Mouse (Mus musculus): ENCODE measurements at regions not wholly inside any gene's neighbourhood (a gene's known extent, or its start where the extent isn't known, plus 50 kb on each side); places are given as distances from the start of the nearest gene placed in this dataset.

DNA sequence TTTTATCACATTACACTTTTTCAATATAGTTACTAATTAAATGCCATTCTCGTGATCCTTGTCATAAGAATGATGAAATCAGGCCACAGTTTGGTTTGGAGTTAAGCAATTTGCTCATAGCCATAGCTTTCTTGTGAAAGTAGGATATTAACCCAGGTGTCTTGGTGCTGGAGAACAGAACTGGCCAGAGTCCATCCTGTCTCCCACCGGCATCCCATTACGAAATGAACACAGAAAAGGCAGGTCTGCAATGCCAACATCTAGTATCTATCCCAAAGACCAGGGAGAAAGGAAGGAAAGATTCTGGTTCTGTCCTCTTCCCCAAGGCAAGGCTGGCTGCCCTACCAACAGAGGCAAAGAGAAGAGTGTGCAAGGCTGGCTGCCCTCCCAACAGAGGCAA, 61.6 kb upstream of the Avpr1a start:
- no peak for TF ChIP-seq POLR2A (IDR thresholded peaks at IDR 0.05; ENCODE audit: borderline replicate concordance, extremely low read depth, low read depth, low read length)
- TF ChIP-seq CTCF (IDR thresholded peaks at IDR 0.05; ENCODE audit: insufficient read depth, low read length) = no peak
- no peak for DNase-seq
- whole genome bisulfite sequencing = 75% methylated on average over 3 of the region's 3 CpGs
- H3K4me3 ChIP-seq (replicated peaks; ENCODE audit: extremely low read depth, low read depth, low read length) = no peak overlapping the region
- H3K4me1 ChIP-seq (ENCODE audit: control insufficient read depth, insufficient read depth, low read length) = no peaks in the 10 kb centered on the region

DNA sequence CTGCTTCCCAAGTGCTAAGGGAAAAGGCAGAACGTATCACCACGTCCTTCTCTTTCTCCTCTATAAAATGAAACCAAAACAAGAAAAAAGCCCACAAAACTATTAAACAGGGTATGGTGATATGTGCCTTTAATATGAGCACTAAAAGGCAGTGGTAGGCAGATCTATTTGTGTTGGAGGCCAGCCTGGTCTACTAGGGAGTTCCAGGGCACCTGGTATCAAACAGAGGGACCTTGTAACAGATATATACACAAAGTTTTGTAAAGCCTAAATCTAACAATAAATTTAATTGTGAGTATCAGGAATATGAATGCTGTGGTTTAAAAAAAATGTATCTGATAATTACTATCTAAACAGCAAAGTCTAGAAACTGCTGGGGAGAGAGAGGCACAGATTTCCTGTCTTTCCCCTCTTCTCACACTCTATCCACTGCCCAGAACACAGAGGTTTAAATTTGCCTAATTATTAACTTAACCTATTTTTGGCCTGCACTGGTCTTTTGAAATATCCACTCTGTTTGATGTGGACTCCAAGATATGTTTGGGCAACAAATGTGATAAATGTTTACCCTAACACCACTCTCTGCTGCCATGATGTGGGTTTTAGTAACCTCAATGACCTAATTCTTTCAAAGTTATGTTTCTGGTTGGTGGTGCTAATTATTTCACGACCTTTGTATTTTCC, 68.5 kb upstream of the Avpr1a start:
- WGBS = 59% methylated on average over 3 of the region's 3 CpGs

DNA sequence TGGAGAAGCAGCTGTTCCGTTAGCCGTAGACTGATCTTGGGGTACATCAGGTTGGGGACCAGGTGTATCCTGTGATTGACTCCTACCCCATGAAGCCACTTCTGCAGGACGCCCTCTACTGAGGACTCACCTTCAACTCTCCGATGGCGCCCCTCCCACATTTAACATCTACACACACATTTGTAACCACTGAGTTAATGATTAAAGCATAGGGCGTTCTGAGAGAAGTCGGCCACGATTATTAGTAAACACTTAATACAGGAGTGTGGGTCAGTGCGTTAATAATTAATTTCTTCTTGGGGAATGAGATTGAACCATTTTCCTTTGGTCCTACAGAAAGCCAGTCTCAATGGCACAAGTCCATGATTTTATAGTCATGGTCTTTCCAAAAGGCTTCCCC, 105.0 kb upstream of the Avpr1a start:
- Histone ChIP-seq H3K4me3 (replicated peaks; ENCODE audit: extremely low read depth, low read depth, low read length) (no peak overlapping the region), H3K4me1 (ENCODE audit: control insufficient read depth, insufficient read depth, low read length) (no peaks in the 10 kb centered on the region)
- 78% methylated on average over 9 of the region's 9 CpGs for WGBS
- no peak for DNase-seq
- TF ChIP-seq POLR2A (IDR thresholded peaks at IDR 0.05; ENCODE audit: borderline replicate concordance, extremely low read depth, low read depth, low read length) (no peak), CTCF (IDR thresholded peaks at IDR 0.05; ENCODE audit: insufficient read depth, low read length) (no peak)

More for the DNA sequence above, 68.5 kb upstream of the Avpr1a start:
- no peaks in the 10 kb centered on the region for H3K4me1 ChIP-seq (ENCODE audit: control insufficient read depth, insufficient read depth, low read length)
- TF ChIP-seq POLR2A (IDR thresholded peaks at IDR 0.05; ENCODE audit: borderline replicate concordance, extremely low read depth, low read depth, low read length) (no peak), CTCF (IDR thresholded peaks at IDR 0.05; ENCODE audit: insufficient read depth, low read length) (no peak)
- no peak overlapping the region for H3K4me3 ChIP-seq (replicated peaks; ENCODE audit: extremely low read depth, low read depth, low read length)
- DNase-seq = no peak

DNA sequence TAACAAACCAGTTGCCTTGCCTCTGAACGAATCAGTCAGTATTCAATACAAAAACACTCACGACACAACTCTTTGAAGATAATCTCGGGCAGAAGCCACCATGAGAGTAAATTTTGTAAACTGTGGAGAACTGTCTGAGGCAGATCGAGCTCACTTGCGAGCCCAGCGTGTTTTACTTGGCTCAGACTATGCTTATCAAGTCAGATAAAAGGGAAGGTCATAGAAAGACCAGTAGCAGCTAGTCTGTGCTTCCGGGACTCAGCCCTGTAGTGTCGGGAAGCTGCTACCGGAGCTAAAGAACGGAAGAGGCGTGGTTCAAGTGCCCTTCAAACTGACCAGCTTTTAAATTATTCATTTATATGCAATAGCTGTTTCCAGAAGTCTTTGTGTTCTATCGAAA, 105.9 kb upstream of the Avpr1a start:
- Histone ChIP-seq H3K4me3 (replicated peaks; ENCODE audit: extremely low read depth, low read depth, low read length) (no peak overlapping the region), H3K4me1 (ENCODE audit: control insufficient read depth, insufficient read depth, low read length) (no peaks in the 10 kb centered on the region)
- no peak for DNase-seq
- 32% methylated on average over 12 of the region's 12 CpGs for WGBS
- TF ChIP-seq POLR2A (IDR thresholded peaks at IDR 0.05; ENCODE audit: borderline replicate concordance, extremely low read depth, low read depth, low read length) = no peak
- TF ChIP-seq CTCF (IDR thresholded peaks at IDR 0.05; ENCODE audit: insufficient read depth, low read length) = no peak

DNA sequence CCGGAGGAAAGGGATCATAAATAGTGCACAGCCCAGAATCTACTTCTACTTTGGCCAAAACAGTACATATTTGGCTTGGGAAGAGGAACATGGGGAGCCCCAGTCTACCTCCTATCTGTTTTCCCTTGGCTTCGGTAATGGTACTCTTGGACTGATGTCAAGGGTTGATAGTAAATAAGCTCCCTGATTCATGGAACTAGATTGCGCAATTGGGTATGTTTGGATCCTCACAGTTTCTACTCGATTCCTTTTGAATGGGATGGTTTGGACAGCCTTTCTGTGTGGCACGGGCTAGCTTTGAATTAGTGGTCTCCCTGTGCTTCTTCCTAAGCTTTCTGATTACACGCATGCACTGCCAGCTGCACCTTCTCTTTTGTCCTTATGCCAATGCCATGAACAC, 121.4 kb upstream of the Avpr1a start:
- DNase-seq = no peak
- WGBS = 75% methylated on average over 6 of the region's 6 CpGs
- Histone ChIP-seq H3K4me1 (ENCODE audit: control insufficient read depth, insufficient read depth, low read length) (no peaks in the 10 kb centered on the region), H3K4me3 (replicated peaks; ENCODE audit: extremely low read depth, low read depth, low read length) (no peak overlapping the region)
- no peak for TF ChIP-seq POLR2A (IDR thresholded peaks at IDR 0.05; ENCODE audit: borderline replicate concordance, extremely low read depth, low read depth, low read length)
- no peak for TF ChIP-seq CTCF (IDR thresholded peaks at IDR 0.05; ENCODE audit: insufficient read depth, low read length)

DNA sequence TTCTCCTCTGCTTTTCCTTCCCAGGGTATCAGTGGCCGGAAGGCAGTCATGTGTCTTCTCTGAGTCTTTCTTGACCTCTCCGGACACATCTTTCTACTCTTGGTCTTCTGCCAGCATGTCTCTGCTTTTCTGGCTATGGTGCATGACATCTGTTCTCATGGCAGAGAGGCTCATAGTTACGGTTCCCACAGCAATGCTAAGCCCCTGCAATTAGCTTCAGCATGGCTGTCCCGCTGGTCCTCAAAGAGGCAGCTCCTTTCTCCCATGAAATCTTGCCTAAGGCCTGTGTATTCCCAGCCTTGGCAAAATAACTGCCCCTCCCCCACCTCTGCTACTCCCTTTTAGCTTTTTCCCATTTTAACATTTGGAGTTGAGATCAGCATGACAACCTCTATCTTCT, 129.4 kb upstream of the Avpr1a start:
- Histone ChIP-seq H3K4me1 (ENCODE audit: control insufficient read depth, insufficient read depth, low read length) (no peaks in the 10 kb centered on the region), H3K4me3 (replicated peaks; ENCODE audit: extremely low read depth, low read depth, low read length) (no peak overlapping the region)
- no peak for DNase-seq
- TF ChIP-seq CTCF (IDR thresholded peaks at IDR 0.05; ENCODE audit: insufficient read depth, low read length) (no peak), POLR2A (IDR thresholded peaks at IDR 0.05; ENCODE audit: borderline replicate concordance, extremely low read depth, low read depth, low read length) (no peak)
- 67% methylated on average over 4 of the region's 4 CpGs for WGBS

DNA sequence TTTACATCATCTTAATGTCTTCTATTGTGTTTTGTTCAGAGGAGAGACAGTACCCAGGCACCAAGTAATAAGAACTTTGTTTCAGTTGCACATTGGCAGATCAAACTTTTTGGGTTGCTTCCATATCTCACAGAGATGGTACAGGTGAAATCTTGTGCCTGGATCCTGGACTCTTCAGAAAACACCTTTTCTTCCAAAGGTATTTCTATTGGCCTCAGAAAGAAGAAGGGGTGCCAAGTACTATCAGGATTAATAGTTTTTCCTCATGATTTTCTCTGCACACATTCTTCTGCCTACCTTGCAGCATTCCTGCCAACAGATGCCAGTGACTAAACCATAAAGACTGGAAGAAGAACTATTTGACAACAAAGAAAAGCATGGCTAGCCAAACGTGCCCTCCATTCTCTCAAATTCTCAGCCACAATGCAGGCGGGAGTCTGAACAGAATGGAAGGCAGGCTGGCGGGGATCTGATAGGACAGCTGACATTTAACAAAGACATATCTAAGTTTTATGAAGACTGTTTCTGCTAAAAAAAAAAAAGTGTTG, 137.6 kb upstream of the Avpr1a start:
- 63% methylated on average over 3 of the region's 3 CpGs for WGBS
- no peak for DNase-seq
- Histone ChIP-seq H3K4me1 (ENCODE audit: control insufficient read depth, insufficient read depth, low read length) (no peaks in the 10 kb centered on the region), H3K4me3 (replicated peaks; ENCODE audit: extremely low read depth, low read depth, low read length) (no peak overlapping the region)
- TF ChIP-seq POLR2A (IDR thresholded peaks at IDR 0.05; ENCODE audit: borderline replicate concordance, extremely low read depth, low read depth, low read length) (no peak), CTCF (IDR thresholded peaks at IDR 0.05; ENCODE audit: insufficient read depth, low read length) (no peak)

DNA sequence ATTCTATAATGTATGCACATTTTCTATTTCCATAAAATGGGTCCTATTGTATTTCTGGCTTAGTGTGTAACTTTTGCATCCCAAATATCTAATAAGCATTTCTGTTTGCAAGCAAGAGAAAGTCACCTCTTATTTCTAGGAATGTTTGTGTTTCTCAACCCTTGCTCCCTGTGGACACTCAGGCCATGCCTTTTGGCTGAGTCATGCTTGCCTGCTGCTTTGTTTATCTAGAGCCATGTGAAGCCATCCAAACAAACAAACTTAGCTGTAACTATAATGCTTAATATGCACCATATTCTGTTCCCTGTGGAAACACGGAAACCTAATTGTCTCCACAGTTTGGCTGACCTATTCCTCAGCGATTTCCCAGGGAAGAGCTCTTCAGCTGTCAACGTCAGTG, 139.6 kb upstream of the Avpr1a start:
- DNase-seq = no peak
- Histone ChIP-seq H3K4me3 (replicated peaks; ENCODE audit: extremely low read depth, low read depth, low read length) (no peak overlapping the region), H3K4me1 (ENCODE audit: control insufficient read depth, insufficient read depth, low read length) (no peaks in the 10 kb centered on the region)
- TF ChIP-seq POLR2A (IDR thresholded peaks at IDR 0.05; ENCODE audit: borderline replicate concordance, extremely low read depth, low read depth, low read length) (no peak), CTCF (IDR thresholded peaks at IDR 0.05; ENCODE audit: insufficient read depth, low read length) (no peak)
- 73% methylated on average over 3 of the region's 3 CpGs for WGBS

DNA sequence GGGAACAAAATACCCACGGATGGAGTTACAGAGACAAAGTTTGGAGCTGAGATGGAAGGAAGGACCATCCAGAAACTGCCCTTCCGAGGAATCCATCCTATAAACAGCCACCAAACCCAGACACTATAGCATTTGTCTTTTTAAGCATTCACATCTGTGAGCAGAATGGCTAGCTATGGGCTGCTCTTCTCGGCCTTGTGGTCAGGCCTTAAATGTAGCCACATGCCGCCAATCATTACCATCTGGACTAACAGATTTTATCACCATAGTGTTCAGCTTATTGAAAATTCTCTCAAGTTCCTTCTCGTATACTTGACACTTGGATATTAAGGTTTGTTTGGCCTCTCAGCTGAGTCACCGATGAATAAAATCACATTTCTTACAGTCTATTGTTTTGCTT, 146.0 kb upstream of the Avpr1a start:
- Histone ChIP-seq H3K4me1 (ENCODE audit: control insufficient read depth, insufficient read depth, low read length) (no peaks in the 10 kb centered on the region), H3K4me3 (replicated peaks; ENCODE audit: extremely low read depth, low read depth, low read length) (no peak overlapping the region)
- WGBS = 74% methylated on average over 6 of the region's 6 CpGs
- DNase-seq = no peak
- TF ChIP-seq POLR2A (IDR thresholded peaks at IDR 0.05; ENCODE audit: borderline replicate concordance, extremely low read depth, low read depth, low read length) = no peak
- TF ChIP-seq CTCF (IDR thresholded peaks at IDR 0.05; ENCODE audit: insufficient read depth, low read length) = no peak

DNA sequence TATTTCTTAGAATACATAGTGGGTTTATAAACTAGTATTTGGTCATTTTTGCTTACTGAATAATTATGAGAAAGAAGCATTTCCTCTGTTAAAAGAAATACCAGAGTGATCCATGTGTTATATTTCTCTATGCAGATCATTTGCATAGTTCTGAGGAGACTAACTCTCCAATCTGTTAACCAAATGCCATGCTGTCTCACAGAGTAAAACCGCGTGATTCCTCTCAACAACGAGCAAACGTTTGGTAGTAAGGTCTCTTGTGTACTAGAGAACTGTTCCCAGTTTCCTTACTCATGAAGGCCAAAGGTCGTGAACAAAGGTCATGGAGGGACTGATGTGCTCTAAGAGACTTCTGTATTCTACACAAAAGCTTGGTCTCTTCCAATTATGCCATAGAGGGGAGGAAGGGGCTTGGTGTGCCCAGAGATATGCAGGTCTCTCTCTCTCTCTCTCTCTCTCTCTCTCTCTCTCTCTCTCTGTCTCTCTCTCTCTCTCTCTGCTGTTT, 152.3 kb upstream of the Avpr1a start:
- WGBS = 72% methylated on average over 5 of the region's 5 CpGs
- DNase-seq = no peak
- H3K4me3 ChIP-seq (replicated peaks; ENCODE audit: extremely low read depth, low read depth, low read length) = no peak overlapping the region
- H3K4me1 ChIP-seq (ENCODE audit: control insufficient read depth, insufficient read depth, low read length) = no peaks in the 10 kb centered on the region
- TF ChIP-seq CTCF (IDR thresholded peaks at IDR 0.05; ENCODE audit: insufficient read depth, low read length) (no peak), POLR2A (IDR thresholded peaks at IDR 0.05; ENCODE audit: borderline replicate concordance, extremely low read depth, low read depth, low read length) (no peak)

Data from lung, adult 2 months (tissue).